Mouse (Mus musculus) stomach, postnatal 0 days (tissue): ENCODE data around the gene Defb22. TPM values are rescaled to one million over a fixed set of nuclear protein-coding genes. Genes with fewer than 3 reads are reported as not detected.

Source experiments
- ATAC-seq: fragments of 200-750 bp; cut with Nextera tagmentation; 2 replicates; pipeline ENCODE4 v1.8.0; 2017; ENCODE audit not compliant: low FRiP score, low TSS enrichment
- DNase-seq: peaks from one replicate; pipeline ENCODE4 v3.0.0-alpha.2; 2016; ENCODE audit warnings: low spot score
- H3K27ac ChIP-seq: fragments of 300-500 bp; sonication (generic); replicated peaks from 2 replicates; pipeline ENCODE4 v1.5.1; 2014; ENCODE audit warnings: mild to moderate bottlenecking, control low read depth
- H3K27me3 ChIP-seq: fragments of 300-500 bp; sonication (generic); 2 replicates; pipeline ENCODE4 v1.6.1; 2014; ENCODE audit warnings: low read length; ENCODE audit not compliant: control insufficient read depth, insufficient read depth
- H3K36me3 ChIP-seq: fragments of 300-500 bp; sonication (generic); 2 replicates; pipeline ENCODE4 v1.6.1; 2014; ENCODE audit warnings: low read length, mixed read lengths; ENCODE audit not compliant: control insufficient read depth, insufficient read depth
- H3K4me1 ChIP-seq: fragments of 300-500 bp; sonication (generic); replicated peaks from 2 replicates; pipeline ENCODE4 v1.6.1; 2014; ENCODE audit warnings: antibody characterized with exemption; ENCODE audit not compliant: control insufficient read depth, insufficient read depth
- H3K4me2 ChIP-seq: fragments of 300-500 bp; sonication (generic); replicated peaks from 2 replicates; pipeline ENCODE4 v1.6.1; 2014; ENCODE audit warnings: low read depth, mild to moderate bottlenecking, control low read depth, moderate library complexity
- H3K4me3 ChIP-seq: fragments of 300-500 bp; sonication (generic); 2 replicates; pipeline ENCODE4 v1.5.1; 2014; ENCODE audit warnings: low read depth, low read length, control low read depth
- H3K9ac ChIP-seq: fragments of 300-500 bp; sonication (generic); 2 replicates; pipeline ENCODE4 v1.6.1; 2014; ENCODE audit warnings: mild to moderate bottlenecking, low read length, control low read depth, mixed read lengths
- H3K9me3 ChIP-seq: fragments of 300-500 bp; sonication (generic); 2 replicates; pipeline ENCODE4 v1.6.1; 2016; ENCODE audit warnings: low read length; ENCODE audit not compliant: control insufficient read depth
- CTCF ChIP-seq: IDR thresholded peaks from 2 replicates; pipeline ENCODE4 v1.5.1; 2016; ENCODE audit warnings: antibody characterized with exemption, low read depth, mild to moderate bottlenecking, moderate library complexity
- EP300 ChIP-seq: optimal IDR thresholded peaks from 2 replicates; pipeline ENCODE3; 2016; ENCODE audit warnings: antibody characterized with exemption
- WGBS: fragments of 180-500 bp; shearing (Covaris S2); extraction: QIAGEN DNeasy Blood & Tissue Kit; methylation state at CpG from one replicate; pipeline ENCODE4 v1.1.7; 2014; 5-methylcytosine and 5-hydroxymethylcytosine counted together
- polyA plus RNA-seq: library from polyadenylated mRNA; unstranded; fragments of >200 nt; fragmentation: Nextera tagmentation; extraction: Ambion mirVana; gene quantifications from 2 replicates; pipeline ENCODE4 v1.2.1, GENCODE M21; 2015

Defb22 gene
- polyA plus RNA-seq, 1 experiment from 2014 or later = not detected

DNA sequence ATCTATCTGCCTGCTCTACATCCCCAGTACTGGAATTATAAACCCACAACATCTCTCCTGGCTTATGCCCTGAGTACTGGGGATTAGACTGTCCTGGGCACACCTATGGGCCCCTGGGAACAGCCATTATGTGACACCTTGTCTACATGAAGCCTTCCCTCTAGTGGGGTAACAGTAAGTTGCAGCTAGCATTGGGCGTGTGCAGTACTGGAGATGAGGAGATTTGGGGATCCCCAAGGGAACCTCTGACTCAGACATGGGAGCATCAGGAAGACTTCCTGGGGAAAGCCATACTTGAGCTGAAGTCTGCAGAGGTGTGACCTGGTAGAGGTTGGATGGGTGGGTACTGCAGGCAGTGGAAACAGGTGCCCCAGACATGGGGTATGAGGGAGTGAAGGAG lies 51.0 kb downstream of the Defb22 start:
- Histone ChIP-seq H3K4me1 (no peaks in the 10 kb centered on the region), H3K36me3 (no peaks in the 10 kb centered on the region), H3K27ac (no peak overlapping the region), H3K4me2 (no peak overlapping the region), H3K4me3 (no peak overlapping the region), H3K9me3 (no peaks in the 10 kb centered on the region), H3K9ac (no peak overlapping the region), H3K27me3 (no peaks in the 10 kb centered on the region)
- WGBS = 42% methylated on average over 1 of the region's 1 CpGs
- TF ChIP-seq EP300 (no peak), CTCF (peak; percentile 64)
- ATAC-seq (peak; percentile 33; the same call in 1 of the 2 replicates), DNase-seq (no peak)

DNA sequence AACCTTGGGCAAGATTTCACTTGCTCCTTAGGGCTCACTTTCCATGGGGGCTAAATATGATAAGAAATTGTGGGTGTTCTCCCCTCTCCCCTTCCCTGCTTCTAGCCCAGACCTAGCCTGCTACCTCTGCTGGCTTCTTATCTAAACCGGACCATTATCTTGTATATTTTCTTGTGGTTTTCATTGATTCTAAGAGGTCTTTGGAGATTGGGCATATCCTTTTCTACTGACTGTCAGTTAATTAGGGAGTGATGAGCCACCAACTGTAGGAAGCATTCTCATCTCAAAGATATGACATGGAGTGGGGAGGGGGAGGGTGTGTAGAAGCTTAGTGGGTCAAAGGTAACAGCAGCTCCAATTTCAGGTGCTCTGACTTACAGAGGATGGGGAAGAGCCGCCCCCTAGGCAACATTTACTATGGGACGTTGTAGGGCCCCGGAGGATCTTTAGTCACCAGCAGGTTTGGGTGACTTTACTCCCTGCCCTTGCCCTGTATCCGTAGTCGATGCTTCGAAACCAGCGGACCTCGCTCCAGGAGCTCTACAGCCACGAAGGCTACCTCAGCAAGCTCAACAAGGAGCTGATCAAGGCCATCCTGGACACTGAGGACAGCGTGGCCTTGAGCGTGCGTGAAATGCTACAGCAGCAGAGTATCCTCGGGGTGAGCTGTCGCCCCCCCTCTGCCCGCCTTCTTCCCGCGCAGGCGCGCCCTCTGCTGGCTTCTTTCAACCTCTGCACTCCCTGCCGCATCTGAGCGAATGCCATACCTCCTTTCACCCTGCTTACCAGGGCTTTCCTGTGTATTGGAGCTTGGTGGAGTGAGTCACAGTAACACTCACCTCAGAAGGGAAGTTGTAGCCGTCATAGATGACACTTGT lies 52.7 kb downstream of the Defb22 start:
- Histone ChIP-seq H3K27me3 (no peaks in the 10 kb centered on the region), H3K27ac (no peak overlapping the region), H3K9ac (no peak overlapping the region), H3K36me3 (no peaks in the 10 kb centered on the region), H3K4me2 (peak overlapping the region; percentile 53), H3K4me3 (0 out of 2 replicates have a peak overlapping the region, but pooled peaks have one; percentile 12), H3K4me1 (no peaks in the 10 kb centered on the region), H3K9me3 (no peaks in the 10 kb centered on the region)
- 5% methylated on average over 23 of the region's 23 CpGs for WGBS
- DNase-seq = peak; percentile 85
- TF ChIP-seq EP300 = no peak
- TF ChIP-seq CTCF = peak; percentile 98
- ATAC-seq = peak; percentile 85

DNA sequence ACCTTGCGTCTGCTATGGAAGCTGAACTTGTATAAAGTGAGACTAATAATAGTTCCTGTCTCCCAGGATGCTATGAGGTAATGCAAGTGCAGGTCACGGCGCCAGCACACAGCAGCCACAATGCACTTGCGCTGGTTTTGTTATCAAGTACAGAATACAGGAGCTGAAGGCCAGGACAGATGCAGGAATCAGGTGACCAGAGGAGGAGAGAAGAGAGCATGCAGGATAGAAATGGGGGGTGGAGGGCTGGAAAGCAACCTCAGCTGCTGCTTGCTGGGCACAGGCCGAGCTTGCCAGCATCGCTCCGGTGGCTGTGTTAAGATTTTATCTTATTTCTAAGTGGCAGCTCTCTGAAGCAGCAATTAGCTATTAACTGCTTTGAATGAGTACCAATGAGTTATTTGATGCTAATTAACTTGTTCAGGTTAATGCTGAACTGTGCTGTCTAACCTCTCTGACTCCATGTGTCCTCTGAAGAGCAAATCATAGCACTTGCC lies 53.5 kb downstream of the Defb22 start:
- Histone ChIP-seq H3K4me2 (no peak overlapping the region), H3K27me3 (no peaks in the 10 kb centered on the region), H3K9me3 (no peaks in the 10 kb centered on the region), H3K36me3 (no peaks in the 10 kb centered on the region), H3K27ac (no peak overlapping the region), H3K9ac (no peak overlapping the region), H3K4me1 (no peaks in the 10 kb centered on the region), H3K4me3 (no peak overlapping the region)
- no peak for DNase-seq
- ATAC-seq = no peak
- 74% methylated on average over 7 of the region's 7 CpGs for WGBS
- TF ChIP-seq EP300 (no peak), CTCF (no peak)

Other genes starting within 250 kb of the Defb22 start
- gene Tbc1d20, start 196.3 kb downstream of the Defb22 start, polyA plus RNA-seq = 22.6 and 24.8 TPM in 2 replicates
- 49.8 and 53.6 TPM in 2 replicates for gene Rbck1, start 157.5 kb downstream of the Defb22 start, polyA plus RNA-seq
- 2.9 and 3.9 TPM in 2 replicates for gene Trib3, start 146.1 kb downstream of the Defb22 start, polyA plus RNA-seq
- gene Nrsn2, start 113.5 kb downstream of the Defb22 start, polyA plus RNA-seq = 1.1 and 1.5 TPM in 2 replicates
- gene Sox12, start 92.1 kb downstream of the Defb22 start, polyA plus RNA-seq = 2.7 and 3.0 TPM in 2 replicates
- gene Zcchc3, start 75.1 kb downstream of the Defb22 start, polyA plus RNA-seq = 14.8 and 15.6 TPM in 2 replicates
- gene 6820408C15Rik, start 74.6 kb downstream of the Defb22 start, polyA plus RNA-seq = 0.38 TPM in 2 replicates
- not detected in 2 replicates for gene Defb23, start 25.5 kb downstream of the Defb22 start, polyA plus RNA-seq
- gene Defb20, start 13.1 kb downstream of the Defb22 start, polyA plus RNA-seq = not detected in 2 replicates
- gene Defb26, start 21.6 kb upstream of the Defb22 start, polyA plus RNA-seq = not detected in 2 replicates
- not detected in 2 replicates for gene Defb28, start 28.1 kb upstream of the Defb22 start, polyA plus RNA-seq
- not detected in 2 replicates for gene Defb29, start 50.0 kb upstream of the Defb22 start, polyA plus RNA-seq
- not detected in 2 replicates for gene Gm17416, start 79.2 kb upstream of the Defb22 start, polyA plus RNA-seq
- gene Defb21, start 82.6 kb upstream of the Defb22 start, polyA plus RNA-seq = not detected in 2 replicates
- gene Defb19, start 90.2 kb upstream of the Defb22 start, polyA plus RNA-seq = not detected in 2 replicates
- not detected in 2 replicates for gene Defb45, start 109.3 kb upstream of the Defb22 start, polyA plus RNA-seq
- 0.23 TPM in 1 of 2 replicates, not detected in the other for gene Defb36, start 114.2 kb upstream of the Defb22 start, polyA plus RNA-seq
- 0.73 and 1.7 TPM in 2 replicates for gene Defb25, start 132.9 kb upstream of the Defb22 start, polyA plus RNA-seq
- gene Rem1, start 136.8 kb upstream of the Defb22 start, polyA plus RNA-seq = 17.2 and 19.7 TPM in 2 replicates
- gene H13, start 179.3 kb upstream of the Defb22 start, polyA plus RNA-seq = 110 and 121 TPM in 2 replicates
- 22.9 and 23.4 TPM in 2 replicates for gene Mcts2, start 196.9 kb upstream of the Defb22 start, polyA plus RNA-seq
- gene Id1, start 246.1 kb upstream of the Defb22 start, polyA plus RNA-seq = 191 and 228 TPM in 2 replicates